Mouse (Mus musculus) adrenal gland (tissue): ENCODE results near the gene Pafah1b3.

Experiments used
- intact Hi-C: fragments of 180-260 bp; cut with DNase I; formaldehyde crosslinking; loops from one replicate; pipeline ENCODE4 v1.15.1; 2025
- long read RNA-seq, 2 experiments: library from polyadenylated mRNA; unstranded; transcript quantifications; one replicate each; pipeline ENCODE4 v2.0.0; 2020; ENCODE audit warnings: borderline replicate concordance in 1 of 2; ENCODE audit not compliant: insufficient replicate concordance in 1 of 2

Pafah1b3 gene
- long read RNA-seq, experiment 1, transcript Pafah1b3-204 (5 exons, 859 nt) = minor isoform, 9 of 33 reads
- long read RNA-seq, experiment 1, transcript Pafah1b3-201 (6 exons, 901 nt) = major isoform, 23 of 33 reads
- long read RNA-seq, experiment 1, partial matches to known transcripts = 0 of 33 reads
- long read RNA-seq, experiment 1, other reads (novel, unspliced or antisense) = 1 of 33 reads
- long read RNA-seq, experiment 2, transcript Pafah1b3-201 (6 exons, 901 nt) = minor isoform, 16 of 36 reads
- long read RNA-seq, experiment 2, transcript Pafah1b3-204 (5 exons, 859 nt) = major isoform, 19 of 36 reads
- long read RNA-seq, experiment 2, partial matches to known transcripts = 0 of 36 reads
- long read RNA-seq, experiment 2, other reads (novel, unspliced or antisense) = 1 of 36 reads

DNA sequence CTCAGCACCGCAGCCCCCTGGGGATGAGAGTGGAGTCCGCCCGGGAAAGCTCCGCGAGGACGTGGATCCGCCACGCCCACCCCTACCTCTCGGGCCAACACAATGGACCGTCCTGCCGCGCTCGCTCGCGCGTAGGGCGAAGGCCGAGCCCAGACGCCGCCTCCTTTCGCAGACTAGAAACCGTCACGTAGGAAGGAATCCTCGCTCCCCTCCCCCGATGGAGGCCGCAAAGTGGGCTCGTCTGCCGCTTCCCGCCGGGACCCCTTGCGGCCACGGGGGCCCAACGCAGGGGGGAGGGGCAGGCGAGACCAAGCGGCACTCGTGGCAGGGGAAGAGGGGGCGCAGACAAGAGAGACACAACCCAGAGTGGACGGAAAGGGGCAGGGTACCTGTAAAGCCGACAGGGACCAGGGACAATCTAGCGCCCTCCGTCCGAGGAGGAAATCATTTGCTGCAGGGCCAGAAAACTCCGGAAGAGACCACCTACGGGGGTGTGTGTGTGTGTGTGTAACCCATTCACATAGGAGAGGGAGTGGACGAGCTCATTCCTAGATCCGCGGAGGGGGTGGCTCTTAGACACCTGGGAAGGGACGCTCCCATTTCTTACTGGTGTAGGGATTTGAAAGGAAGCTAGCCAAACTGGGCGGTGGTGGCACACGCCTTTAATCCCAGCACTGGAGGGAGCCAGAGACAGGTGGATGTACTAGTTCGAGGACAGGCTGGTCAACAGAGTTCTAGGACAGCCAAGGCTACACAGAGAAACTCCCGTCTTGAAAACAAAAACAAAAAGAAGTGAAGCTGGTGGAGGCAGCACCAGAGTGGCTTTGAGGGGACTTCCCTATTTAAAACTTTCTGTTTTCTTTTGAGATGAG, at the start of gene Pafah1b3:
TSS of gene Pafah1b3 (minus strand) at position 533 of the 872 bp plus-strand sequence.
- intact Hi-C loops = no loop called here

DNA sequence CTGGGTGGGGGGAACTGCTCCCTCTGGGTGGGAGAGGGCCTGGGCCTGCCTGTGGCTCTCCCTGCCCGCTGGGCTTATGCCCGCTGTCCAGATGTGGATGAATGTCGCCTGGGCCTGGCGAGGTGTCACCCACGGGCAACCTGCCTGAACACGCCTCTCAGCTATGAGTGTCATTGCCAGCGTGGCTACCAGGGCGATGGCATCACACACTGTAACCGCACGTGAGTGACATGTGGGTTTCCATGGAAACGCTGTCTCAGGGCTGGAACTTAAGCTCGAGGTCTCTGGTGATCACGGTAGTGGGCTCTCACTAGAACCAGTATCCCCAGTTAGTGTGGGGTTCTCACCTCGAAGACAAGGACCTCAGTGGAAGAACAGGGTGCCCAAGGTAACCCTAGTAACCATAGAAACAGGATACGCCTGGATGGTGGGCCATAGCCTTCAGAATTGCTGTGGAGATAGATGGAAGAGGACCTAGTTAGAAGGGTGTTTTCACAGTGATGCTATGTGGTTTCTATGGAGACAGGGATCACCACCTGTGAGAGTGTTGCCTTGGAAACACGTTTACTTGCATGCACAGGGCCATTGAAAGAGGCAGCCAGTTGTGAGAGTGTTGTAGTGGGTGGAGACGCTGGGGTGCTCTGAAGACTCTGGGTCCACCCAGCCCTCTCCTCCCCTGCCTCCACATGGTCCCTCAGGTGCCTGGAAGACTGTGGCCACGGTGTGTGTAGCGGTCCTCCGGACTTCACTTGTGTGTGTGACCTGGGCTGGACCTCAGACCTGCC, 43.4 kb upstream of the Pafah1b3 start:
- intact Hi-C loops = no loop called here

DNA sequence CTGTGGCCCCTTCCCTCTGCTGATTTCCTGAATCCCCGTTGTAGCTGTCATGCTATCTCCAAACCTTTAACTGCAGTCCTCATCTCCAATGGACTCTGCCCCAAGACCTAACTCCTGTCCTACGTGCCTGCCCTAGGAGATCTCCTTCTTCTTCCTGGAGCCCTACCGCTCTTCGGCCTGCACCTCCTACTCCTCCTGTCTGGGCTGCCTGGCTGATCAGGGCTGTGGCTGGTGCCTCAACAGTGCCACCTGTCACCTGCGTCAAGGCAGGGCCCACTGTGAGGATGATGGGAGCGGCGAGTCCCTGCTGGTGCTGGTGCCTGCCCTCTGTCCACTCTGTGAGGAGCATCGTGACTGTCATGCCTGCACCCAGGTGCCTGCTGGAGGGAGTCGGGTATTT, 41.5 kb upstream of the Pafah1b3 start:
- intact Hi-C loops = no loop called here

DNA sequence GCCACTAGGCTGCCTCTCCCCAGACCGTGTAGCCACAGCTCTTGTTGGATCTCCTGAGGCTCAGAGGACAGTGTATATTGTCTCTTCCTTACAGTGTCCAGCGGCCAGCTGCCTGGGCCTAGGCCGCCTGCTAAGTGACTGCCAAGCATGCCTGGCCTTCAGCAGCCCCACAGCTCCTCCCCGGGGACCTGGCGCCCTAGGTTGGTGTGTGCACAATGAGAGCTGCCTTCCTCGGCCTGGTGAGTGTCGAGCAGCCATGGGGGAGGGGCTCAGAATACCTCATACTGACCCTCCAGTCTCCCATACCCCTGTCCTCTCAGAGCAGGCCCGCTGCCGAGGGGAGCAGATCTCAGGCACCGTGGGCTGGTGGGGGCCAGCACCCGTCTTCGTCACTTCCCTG, 36.7 kb upstream of the Pafah1b3 start:
- intact Hi-C loops = loop anchor here (5.0 kb wide), 1 partner anchor 92 kb away; no protein-coding TSS in a partner anchor

DNA sequence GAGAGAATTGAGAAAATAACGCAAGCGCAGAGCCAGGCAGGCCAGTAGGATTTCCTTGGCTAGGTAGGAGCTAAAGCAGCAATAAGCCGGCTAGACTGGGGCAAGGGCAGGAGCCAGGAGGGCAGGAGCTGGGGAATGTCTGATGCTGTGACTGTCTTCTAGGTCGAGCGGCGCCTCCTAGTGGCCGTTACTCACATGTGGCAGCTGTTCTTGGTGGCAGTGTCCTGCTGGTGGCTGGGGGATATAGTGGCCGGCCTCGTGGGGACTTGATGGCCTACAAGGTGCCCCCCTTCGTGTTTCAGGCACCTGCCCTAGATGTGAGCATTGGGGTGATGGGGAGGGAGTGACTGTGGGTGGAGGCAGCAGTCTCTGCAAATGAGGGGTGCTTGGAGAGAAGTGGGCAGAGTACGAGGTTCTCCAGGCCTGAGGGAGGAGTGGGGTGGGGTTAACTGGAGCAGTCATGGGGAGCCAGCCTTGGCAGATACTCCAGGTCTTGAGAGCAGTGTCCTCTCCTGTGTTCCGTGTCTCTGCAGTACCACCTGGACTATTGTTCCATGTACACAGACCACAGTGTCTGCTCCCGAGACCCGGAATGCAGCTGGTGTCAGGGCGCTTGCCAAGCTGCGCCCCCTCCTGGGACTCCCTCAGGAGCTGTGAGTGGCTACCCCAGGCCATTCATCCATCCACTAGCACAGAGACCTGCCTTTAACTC, 36.0 kb upstream of the Pafah1b3 start:
- intact Hi-C loops = loop anchor here (5.0 kb wide), 1 partner anchor 91 kb away; no protein-coding TSS in a partner anchor

DNA sequence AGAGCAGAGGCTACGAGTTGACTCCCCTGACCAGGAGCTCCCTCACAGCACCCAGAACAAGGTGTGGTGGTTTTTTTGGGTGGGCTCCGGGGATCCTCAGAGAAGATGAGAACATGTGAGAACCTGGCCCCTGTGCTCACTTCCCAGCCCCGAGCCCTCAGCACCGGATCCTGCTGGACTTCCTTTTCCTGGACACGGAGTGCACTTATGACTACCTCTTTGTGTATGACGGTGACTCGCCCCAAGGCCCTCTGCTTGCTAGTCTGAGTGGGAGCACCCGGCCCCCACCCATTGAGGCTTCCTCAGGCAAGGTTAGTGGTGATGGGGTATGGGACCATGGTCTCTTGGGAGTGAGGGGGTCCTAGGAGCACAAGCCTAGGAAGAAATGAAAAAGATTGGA, 28.4 kb upstream of the Pafah1b3 start:
- intact Hi-C loops = loop anchor here (5.0 kb wide), 1 partner anchor 41 kb away; the partner anchor contains the start of gene Cnfn

DNA sequence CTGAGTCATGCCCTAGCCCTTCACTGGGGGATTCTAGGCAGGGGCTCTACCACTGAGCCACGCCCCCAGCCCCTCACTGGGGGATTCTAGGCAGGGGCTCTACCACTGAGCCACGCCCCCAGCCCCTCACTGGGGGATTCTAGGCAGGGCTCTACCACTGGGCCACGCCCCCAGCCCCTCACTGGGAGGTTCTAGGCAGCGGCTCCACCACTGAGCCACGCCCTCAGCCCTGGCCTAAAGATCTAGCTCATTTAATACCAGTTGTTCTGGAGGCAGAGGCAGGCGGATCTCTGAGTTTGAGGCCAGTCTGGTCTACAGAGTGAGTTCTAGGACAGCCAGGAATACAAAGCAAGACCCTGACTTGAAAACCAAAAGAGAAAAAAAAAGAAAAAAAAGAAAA, 27.6 kb upstream of the Pafah1b3 start:
- intact Hi-C loops = loop anchor here (5.0 kb wide), 1 partner anchor 42 kb away; the partner anchor contains the start of gene Cnfn

DNA sequence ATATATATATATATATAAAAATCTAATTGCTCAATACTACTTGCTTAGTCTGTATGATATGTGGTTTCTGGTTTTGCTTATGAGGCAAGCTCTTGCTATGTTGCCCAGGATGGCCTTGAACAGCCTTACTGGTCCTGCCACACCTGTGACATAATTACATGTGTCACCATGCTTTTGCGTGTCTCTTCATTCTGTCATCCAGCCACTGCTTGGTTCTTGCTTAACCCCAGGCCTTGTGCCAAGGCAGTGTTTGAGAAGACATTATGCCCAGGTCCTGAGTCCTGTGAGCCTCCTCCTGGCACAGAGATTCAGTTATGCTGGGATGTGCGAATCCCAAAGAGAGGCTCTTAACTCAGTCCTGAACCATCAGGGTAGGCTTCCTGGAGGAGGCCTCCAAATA, 25.4 kb upstream of the Pafah1b3 start:
- intact Hi-C loops = no loop called here

DNA sequence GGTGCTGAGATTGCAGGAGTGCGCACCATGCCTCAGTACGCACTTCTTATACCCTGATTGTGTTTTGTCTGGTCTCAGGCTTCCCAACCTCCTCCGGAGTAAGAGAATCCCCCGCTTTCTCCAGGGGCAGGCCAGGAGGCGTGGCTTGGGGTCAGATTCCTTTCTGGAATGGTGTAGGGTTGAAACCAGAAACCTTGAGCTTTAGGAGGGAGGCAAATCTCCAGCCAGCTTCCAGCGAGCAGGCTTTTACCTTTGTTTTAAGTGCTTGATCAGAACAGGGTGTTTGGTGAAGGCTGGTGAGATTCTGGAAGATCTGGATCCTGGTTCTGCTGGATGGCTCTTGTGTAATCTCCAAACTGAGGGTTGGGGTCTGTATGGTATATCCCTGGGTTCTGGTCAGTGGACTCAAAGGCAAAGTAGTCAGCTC, 24.3 kb upstream of the Pafah1b3 start:
- intact Hi-C loops = no loop called here

DNA sequence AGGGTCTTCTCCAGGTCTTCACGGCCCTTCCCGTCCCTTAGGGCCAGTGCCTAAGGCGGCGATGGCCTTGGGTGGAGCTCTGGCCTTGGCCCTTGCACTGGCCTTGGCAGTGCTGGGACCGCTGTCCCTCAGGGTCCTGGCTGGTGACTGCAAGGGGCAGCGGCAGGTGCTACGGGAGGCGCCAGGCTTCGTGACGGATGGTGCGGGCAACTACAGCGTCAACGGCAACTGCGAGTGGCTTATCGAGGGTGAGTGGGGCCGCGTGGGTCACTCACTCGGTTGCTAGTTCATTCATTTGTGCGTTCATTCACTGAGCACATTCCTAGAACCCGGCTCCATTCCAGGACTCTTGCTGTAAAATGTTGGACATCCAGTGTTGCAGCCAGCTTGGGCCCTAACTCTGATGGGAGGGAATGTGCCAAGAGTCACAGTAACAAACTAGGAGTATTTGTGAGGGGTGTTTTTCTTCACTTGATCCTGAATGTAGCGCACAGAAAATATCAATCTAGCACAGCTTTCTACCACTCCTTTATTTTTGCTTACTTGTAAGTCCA, 19.7 kb upstream of the Pafah1b3 start:
- intact Hi-C loops = loop anchor here (5.0 kb wide), 1 partner anchor 75 kb away; no protein-coding TSS in a partner anchor

DNA sequence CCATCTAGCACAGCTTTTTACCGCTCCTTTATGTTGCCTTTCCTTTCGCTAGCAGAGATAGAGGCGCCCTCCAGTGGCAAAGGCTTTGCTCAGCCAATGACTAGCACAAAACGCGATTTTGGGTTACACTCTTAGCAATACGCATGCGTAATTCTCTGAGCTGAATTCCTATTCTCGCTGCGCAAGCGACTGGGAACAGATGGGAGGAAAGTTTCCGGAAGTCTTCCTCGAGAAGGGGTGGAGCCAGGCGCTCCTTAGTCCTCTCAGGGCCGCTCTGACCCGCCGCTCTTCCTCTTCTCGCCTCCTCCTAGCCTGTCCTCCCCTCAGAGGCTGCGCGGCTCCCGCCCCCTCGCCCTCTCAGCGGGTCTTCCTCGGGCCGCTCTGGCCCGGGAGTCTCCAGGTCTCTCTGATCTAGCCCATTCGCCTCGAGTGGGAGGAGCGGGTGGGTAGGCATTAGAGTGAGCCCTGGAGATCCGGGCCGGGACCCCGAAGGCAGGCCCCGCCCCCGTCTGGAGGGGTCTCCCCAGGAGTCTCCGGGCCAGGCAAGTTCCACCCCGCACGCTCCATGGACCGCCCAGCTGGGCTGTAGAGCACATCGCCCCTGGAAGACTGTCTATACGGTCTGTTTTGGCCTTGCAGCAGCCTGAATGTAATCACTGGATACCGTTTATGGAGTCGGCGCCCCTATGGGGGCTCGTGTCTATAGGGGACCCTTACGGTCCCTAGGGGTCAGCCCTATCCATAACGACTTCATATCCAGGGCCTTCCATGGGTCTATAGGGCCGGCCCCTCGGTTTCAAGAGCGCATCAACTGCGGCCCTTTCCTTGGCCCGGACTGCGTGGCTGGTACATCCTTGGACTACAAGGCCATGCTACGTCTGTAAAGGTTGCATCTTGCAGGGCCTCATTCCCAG, 19.0 kb upstream of the Pafah1b3 start, which contains the start of gene Megf8:
TSS of gene Megf8 (plus strand) at position 633 of the 914 bp plus-strand sequence.
- intact Hi-C loops = loop anchor here (5.0 kb wide), 1 partner anchor 74 kb away; no protein-coding TSS in a partner anchor

DNA sequence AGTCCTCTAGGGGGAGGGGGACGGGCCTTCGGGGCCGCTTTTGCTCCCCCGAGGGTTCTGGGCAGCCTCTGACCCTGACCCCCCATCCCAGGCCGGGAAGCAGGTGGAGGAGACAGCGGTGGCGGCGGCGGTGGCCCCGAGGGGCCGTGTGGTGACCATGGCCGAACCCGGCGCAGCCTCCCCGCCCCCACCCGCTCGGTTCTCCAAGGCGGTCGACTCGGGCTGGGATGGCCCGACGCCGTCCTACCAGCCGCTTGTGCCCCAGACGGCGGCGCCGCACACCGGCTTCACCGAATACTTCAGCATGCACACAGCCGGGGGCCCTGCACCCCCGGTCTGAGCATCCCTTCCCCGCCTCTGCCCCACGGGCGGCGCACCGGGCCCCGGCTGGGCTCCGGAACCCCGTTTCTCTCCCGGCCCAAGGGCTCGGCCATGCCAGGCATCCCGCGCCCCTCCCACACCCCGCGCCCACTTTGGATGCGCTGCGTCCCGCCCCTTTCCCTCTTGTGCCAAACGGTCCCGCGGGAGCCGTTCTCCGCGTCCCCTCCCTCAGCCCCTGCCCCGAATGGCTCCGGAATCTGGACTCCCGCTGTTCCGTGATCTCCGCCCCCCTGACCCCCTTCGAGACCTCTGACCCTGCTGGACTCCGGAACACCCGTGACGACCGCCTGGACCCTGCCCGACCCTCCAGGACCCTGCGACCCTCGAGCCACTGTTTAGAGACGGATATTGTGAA, 17.7 kb upstream of the Pafah1b3 start:
- intact Hi-C loops = loop anchor here (2.0 to 5.0 kb wide), 2 partner anchors 31 to 73 kb away; no protein-coding TSS in a partner anchor

DNA sequence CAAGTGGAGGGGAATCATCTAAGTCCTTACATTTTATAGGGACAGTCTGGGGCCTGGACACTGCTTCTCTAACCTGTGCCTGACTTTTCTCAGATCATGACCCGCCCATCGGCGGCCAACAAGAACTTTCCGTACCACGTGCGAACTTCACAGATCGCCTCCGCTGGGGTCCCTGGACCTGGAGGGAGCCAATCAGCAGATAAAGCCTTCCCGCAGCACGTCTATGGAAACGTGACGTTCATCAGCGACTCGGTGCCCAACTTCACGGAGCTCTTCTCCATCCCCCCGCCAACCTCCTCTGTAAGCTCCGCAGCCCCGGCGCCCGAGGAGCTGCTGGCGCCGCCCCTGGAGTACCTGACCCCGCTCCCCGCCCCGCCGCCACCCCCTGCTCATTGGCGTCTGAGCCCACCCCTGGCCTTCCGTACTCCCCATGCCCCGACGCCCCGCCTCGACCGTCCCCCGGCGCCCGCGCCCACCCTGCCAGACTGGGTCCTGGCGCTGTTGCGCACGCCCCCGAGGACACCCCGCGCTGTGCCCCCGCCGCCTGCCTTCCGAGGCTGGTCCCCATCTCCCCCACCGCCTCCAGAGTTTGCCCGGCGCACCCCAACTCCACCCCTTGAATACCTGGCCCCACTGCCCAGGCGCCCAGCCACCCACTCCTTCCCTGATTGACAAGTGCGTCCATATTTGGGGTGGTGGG, 17.0 kb upstream of the Pafah1b3 start:
- intact Hi-C loops = loop anchor here (2.0 to 5.0 kb wide), 2 partner anchors 30 to 72 kb away; no protein-coding TSS in a partner anchor

DNA sequence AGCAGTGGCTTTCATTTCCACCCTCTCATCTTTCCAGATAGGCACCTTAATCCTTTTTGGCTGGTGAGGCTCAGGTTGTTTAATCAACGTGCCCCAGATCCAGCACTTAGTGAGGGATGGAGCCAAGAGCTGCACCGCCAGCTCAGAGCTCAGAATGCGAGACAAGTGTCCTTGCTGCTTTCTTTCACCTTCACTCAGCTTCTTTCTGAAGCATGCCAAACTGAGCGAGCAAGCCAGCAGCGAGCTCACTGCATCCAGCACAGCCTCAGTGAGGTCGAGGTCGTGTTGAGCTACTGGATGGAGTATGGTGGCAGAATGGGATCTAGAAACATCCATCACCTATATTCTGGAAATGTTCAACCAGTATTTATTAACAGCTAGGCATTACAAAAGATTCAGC, 15.5 kb upstream of the Pafah1b3 start:
- intact Hi-C loops = no loop called here

DNA sequence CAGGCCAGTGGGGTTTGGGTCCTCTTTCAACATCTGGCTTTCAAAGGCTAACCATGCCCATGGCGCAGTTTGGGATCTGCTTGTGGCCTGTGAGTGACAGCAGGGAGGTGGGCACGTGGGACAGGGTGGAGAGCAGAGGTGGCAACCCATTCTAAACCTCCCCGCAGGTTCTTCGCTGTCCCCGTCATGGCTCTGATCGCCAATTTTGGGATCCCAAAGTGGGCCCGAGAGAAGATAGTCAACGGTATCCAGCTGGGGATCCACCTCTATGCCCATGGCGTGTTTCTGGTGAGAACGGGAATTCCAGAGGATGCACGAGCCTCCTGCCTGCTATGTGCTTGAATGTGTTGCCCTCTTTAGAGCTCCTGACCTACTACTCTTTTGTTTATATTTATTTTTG, 13.4 kb upstream of the Pafah1b3 start:
- intact Hi-C loops = no loop called here

DNA sequence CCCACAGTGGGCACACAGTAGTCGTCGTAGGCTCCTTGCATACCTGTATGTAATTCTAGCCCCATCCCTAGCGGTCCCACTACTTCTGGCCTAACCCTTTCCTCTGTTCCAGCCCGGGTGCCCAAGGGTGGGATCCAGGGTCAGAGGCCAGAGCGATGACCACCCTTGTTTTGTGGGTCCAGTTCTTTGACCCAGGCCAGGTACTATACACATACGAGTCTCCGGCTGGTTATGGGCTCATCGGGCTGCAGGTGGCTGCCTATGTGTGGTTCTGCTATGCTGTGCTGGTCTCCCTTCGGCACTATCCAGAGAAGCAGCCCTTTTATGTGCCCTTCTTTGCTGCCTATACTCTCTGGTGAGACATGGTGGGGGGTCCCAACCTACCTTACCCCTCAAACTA, 11.6 kb upstream of the Pafah1b3 start:
- intact Hi-C loops = no loop called here

DNA sequence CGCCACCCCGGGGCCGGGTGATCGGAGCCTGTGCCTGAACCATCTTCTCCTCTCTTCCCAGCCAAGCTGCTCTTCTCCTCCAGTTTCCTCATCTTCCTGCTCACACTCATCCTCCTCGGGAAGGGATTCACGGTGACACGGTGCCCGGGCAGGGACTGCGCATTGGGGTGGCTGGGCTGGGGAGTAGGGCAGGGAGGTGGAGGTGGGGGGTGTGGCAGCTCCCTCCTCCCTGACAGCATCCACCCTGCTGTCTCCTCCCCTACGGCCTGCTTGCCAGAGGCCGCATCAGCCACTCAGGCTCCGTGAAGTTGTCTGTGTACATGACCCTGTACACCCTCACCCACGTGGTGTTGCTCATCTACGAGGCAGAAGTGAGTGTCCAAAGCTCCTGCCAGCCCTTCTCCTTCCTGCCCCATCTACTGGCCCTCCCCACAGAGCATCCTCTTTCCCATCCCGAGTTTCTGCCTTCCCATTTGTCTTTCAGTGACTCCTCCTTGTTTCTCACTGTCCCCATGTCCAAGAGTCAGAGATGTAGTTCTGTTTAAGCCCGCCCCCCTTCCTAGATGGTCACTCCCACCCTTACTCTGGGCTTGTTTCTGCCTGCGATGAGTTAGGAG, 11.0 kb upstream of the Pafah1b3 start:
- intact Hi-C loops = no loop called here
